Mouse (Mus musculus): ENCODE results near the gene R3hdm2.

- no peak for TF ChIP-seq USF1 (IDR thresholded peaks at IDR 0.05; ENCODE audit: low read depth)
- no peak for TF ChIP-seq CTCF (IDR thresholded peaks at IDR 0.05; ENCODE audit: control insufficient read depth, insufficient read depth, insufficient read length)
- no peak for TF ChIP-seq FOSL1 (IDR thresholded peaks at IDR 0.05; ENCODE audit: insufficient read depth, low read length, poor library complexity, severe bottlenecking)
Measured at GRCm38 (mm10) chr10:127491128-127491512, 111.0 kb downstream of the R3hdm2 start.

All from C2C12 (cell line).